Mouse (Mus musculus) neural tube, embryonic 10.5 days (tissue): ENCODE measurements at regions not wholly inside any gene's neighbourhood (a gene's known extent, or its start where the extent isn't known, plus 50 kb on each side); places are given as distances from the start of the nearest gene placed in this dataset.

Source experiments
- DNase-seq: peaks from one replicate; pipeline ENCODE4 v3.0.0-alpha.2; 2017; ENCODE audit warnings: low spot score; ENCODE audit errors: extremely low spot score

GRCm38 (mm10) chr11:26881635-26882034, 287.8 kb upstream of the Vrk2 start:
- DNase-seq = no peak
